Mouse (Mus musculus) spleen, adult 2 months (tissue): ENCODE data around the gene Kl.

Source experiments
- CTCF ChIP-seq: fragments of 200-500 bp; IDR thresholded peaks from 2 replicates; pipeline ENCODE4 v1.5.1; 2011; ENCODE audit warnings: mild to moderate bottlenecking, inconsistent platforms; ENCODE audit not compliant: insufficient read depth, insufficient read length, insufficient replicate concordance; ENCODE audit errors: extremely low read depth
- POLR2A ChIP-seq: fragments of 200-500 bp; IDR thresholded peaks from 2 replicates; pipeline ENCODE4 v1.6.1; 2011; ENCODE audit warnings: low read depth, low read length, inconsistent platforms

GRCm38 (mm10) chr5:150977383-150977958 lies 25.1 kb downstream of the Kl start:
- no peak for TF ChIP-seq POLR2A
- TF ChIP-seq CTCF = no peak
